Mouse (Mus musculus) gastrocnemius, postnatal 4 days (tissue): ENCODE measurements around the gene Zbtb7a. TPM values are rescaled to one million over a fixed set of nuclear protein-coding genes. Genes with fewer than 3 reads are reported as not detected.
"Not testable (repeated sequence)": the region's sequence is repeated elsewhere in the genome, so short reads cannot be mapped to it uniquely, and the experiment has no call there.

ENCODE experiments used
- DNase-seq, 2 experiments: peaks; one replicate each; pipeline ENCODE4 v3.0.0; 2021 to 2022; ENCODE audit warnings: low spot score in 2 of 2, mixed read lengths in 2 of 2
- total RNA-seq, 2 experiments: library from RNA; stranded (reverse); gene quantifications; 2 replicates each; pipeline ENCODE4 v1.2.3; 2021

Zbtb7a gene
- total RNA-seq, 2 experiments from 2014 or later: 37.7 to 42.0 TPM

GRCm38 (mm10) chr10:81167200-81168086, 32.4 kb downstream of the Zbtb7a start, which contains the start of gene Pias4:
Pias4 (minus strand) TSS chr10:81167923.
- peak; percentile 100 for DNase-seq

- DNase-seq: peak in 1 of 2 experiments; percentile 66
These were observed 33.0 kb downstream of the Zbtb7a start for GRCm38 (mm10) chr10:81168087-81168431.

- peak in 1 of 2 experiments; percentile 83 for DNase-seq
These were observed 33.7 kb downstream of the Zbtb7a start for GRCm38 (mm10) chr10:81168521-81169244.

GRCm38 (mm10) chr10:81169411-81169900, 34.4 kb downstream of the Zbtb7a start:
- not testable (repeated sequence) for DNase-seq

GRCm38 (mm10) chr10:81173132-81173531, 38.1 kb downstream of the Zbtb7a start:
- DNase-seq: peak; percentile 75 to 82

GRCm38 (mm10) chr10:81174617-81175344, 39.8 kb downstream of the Zbtb7a start:
- DNase-seq: peak; percentile 82 to 90

GRCm38 (mm10) chr10:81175345-81175701, 40.3 kb downstream of the Zbtb7a start:
- not testable (repeated sequence) for DNase-seq

- peak in 1 of 2 experiments; percentile 69 for DNase-seq
These were observed 41.0 kb downstream of the Zbtb7a start for GRCm38 (mm10) chr10:81175936-81176465.

GRCm38 (mm10) chr10:81176466-81177271, 41.6 kb downstream of the Zbtb7a start, which contains the start of gene Eef2:
Eef2 (plus strand) TSS chr10:81176631.
- DNase-seq: peak; percentile 100

GRCm38 (mm10) chr10:81177491-81177925, 42.5 kb downstream of the Zbtb7a start:
- DNase-seq: no peak

- no peak for DNase-seq
These were observed 43.1 kb downstream of the Zbtb7a start for GRCm38 (mm10) chr10:81177958-81178712.

- no peak for DNase-seq
These were observed 43.9 kb downstream of the Zbtb7a start for GRCm38 (mm10) chr10:81178927-81179326.

GRCm38 (mm10) chr10:81179451-81180342, 44.7 kb downstream of the Zbtb7a start:
- no peak for DNase-seq

GRCm38 (mm10) chr10:81180946-81181345, 45.9 kb downstream of the Zbtb7a start:
- no peak for DNase-seq

GRCm38 (mm10) chr10:81181860-81182259, 46.8 kb downstream of the Zbtb7a start:
- DNase-seq: not testable (repeated sequence)

GRCm38 (mm10) chr10:81182336-81183333, 47.6 kb downstream of the Zbtb7a start, which contains the start of gene Dapk3:
Dapk3 (plus strand) TSS chr10:81183005.
- DNase-seq: peak; percentile 90 to 94

GRCm38 (mm10) chr10:81183805-81184204, 48.8 kb downstream of the Zbtb7a start, which contains the start of gene 4930442H23Rik:
4930442H23Rik (minus strand) TSS chr10:81183849.
- no peak for DNase-seq
